8 mouse cellular contexts compared by ENCODE assay signal in the genomic region with DNA sequence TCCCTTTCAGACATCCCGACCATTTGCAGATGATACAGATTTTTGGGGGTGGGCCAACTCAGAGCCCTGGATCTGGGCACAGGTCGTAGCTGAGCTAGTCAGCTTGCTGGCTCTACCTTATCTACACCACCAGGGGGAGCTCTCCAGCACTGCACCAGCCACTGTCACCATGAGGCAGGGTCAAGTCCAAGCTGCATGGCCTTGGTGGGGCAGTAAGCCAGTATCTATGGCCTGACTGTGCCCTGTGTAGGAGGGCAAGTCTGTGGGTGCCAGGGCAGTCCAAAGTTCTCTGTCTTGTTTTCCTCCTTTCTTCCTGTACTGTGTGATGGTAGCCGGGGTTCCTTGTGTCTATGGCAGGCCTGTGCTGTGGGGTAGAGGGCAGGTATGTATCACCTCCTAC.
DNase-seq lines count a peak whose midpoint lies in the region; ATAC-seq lines count a peak whose summit lies in the region.

No protein-coding gene starts in this region.

- no peaks in the 10 kb centered on the region for H3K27me3 ChIP-seq in limb, embryonic 12.5 days
- no peaks in the 10 kb centered on the region for H3K27me3 ChIP-seq in neural tube, embryonic 11.5 days (ENCODE audit: control insufficient read depth, insufficient read depth, low read length)

- no peaks in the 10 kb centered on the region for H3K4me1 ChIP-seq in limb, embryonic 12.5 days (replicated peaks)
- no peaks in the 10 kb centered on the region for H3K4me1 ChIP-seq in neural tube, embryonic 11.5 days (ENCODE audit: control insufficient read depth, insufficient read depth, low read length)

- peak; percentile 56; the same call in 1 of the 2 replicates for ATAC-seq in limb, embryonic 12.5 days (ENCODE audit: insufficient number of reproducible peaks, insufficient read depth, low FRiP score, low TSS enrichment, low read depth)
- peak; percentile 67; the same call in 1 of the 2 replicates for ATAC-seq in neural tube, embryonic 11.5 days (ENCODE audit: insufficient read depth, low FRiP score, low TSS enrichment)

- no peak overlapping the region for H3K9ac ChIP-seq in limb, embryonic 12.5 days (replicated peaks)
- H3K9ac ChIP-seq in neural tube, embryonic 11.5 days (ENCODE audit: low read length), result no peak overlapping the region

- H3K36me3 ChIP-seq in limb, embryonic 12.5 days, result no peaks in the 10 kb centered on the region
- H3K36me3 ChIP-seq in neural tube, embryonic 11.5 days (ENCODE audit: control insufficient read depth, insufficient read depth, low read length), result no peaks in the 10 kb centered on the region

- H3K27ac ChIP-seq in limb, embryonic 12.5 days, result no peak overlapping the region
- no peak overlapping the region for H3K27ac ChIP-seq in neural tube, embryonic 11.5 days (ENCODE audit: low read depth, low read length)

- no peaks in the 10 kb centered on the region for H3K9me3 ChIP-seq in limb, embryonic 12.5 days
- H3K9me3 ChIP-seq in neural tube, embryonic 11.5 days (ENCODE audit: control insufficient read depth, low read length), result no peaks in the 10 kb centered on the region

- no peak overlapping the region for H3K4me3 ChIP-seq in limb, embryonic 12.5 days (replicated peaks)
- H3K4me3 ChIP-seq in neural tube, embryonic 11.5 days (ENCODE audit: low read depth, low read length), result no peak overlapping the region

- 63% methylated on average over 3 of the region's 3 CpGs for WGBS in limb, embryonic 12.5 days
- WGBS in neural tube, embryonic 11.5 days, result 63% methylated on average over 3 of the region's 3 CpGs

- peak; percentile 4 to 8 for DNase-seq in cerebellum, postnatal 25 days
- DNase-seq in cerebellum, adult 11 months, result no peak
- DNase-seq in 3T3-L1 (ENCODE audit: low read depth, low spot score), result peak; percentile 53
- DNase-seq in adrenal gland, postnatal 14 days, result peak; percentile 58
- DNase-seq in gastrocnemius, postnatal 10 days, result peak; percentile 7
- peak; percentile 22 for DNase-seq in neural tube, embryonic 11.5 days (ENCODE audit: low spot score)
- DNase-seq in layer of hippocampus, adult 9-11 months, result no peak

- H3K4me2 ChIP-seq in limb, embryonic 12.5 days, result no peak overlapping the region
- no peak overlapping the region for H3K4me2 ChIP-seq in neural tube, embryonic 11.5 days (ENCODE audit: low read depth)

Comparison
In these comparisons a context has a peak if more than half of its experiments do, and no peak if none do; other contexts are left out.
1. DNase-seq: peak in cerebellum, postnatal 25 days (2 of 2), 3T3-L1 (single experiment), adrenal gland, postnatal 14 days (single experiment), gastrocnemius, postnatal 10 days (single experiment) and neural tube, embryonic 11.5 days (single experiment); none in cerebellum, adult 11 months (single experiment) and layer of hippocampus, adult 9-11 months (single experiment).